ENCODE assay signal across 11 mouse cellular contexts in the genomic region with DNA sequence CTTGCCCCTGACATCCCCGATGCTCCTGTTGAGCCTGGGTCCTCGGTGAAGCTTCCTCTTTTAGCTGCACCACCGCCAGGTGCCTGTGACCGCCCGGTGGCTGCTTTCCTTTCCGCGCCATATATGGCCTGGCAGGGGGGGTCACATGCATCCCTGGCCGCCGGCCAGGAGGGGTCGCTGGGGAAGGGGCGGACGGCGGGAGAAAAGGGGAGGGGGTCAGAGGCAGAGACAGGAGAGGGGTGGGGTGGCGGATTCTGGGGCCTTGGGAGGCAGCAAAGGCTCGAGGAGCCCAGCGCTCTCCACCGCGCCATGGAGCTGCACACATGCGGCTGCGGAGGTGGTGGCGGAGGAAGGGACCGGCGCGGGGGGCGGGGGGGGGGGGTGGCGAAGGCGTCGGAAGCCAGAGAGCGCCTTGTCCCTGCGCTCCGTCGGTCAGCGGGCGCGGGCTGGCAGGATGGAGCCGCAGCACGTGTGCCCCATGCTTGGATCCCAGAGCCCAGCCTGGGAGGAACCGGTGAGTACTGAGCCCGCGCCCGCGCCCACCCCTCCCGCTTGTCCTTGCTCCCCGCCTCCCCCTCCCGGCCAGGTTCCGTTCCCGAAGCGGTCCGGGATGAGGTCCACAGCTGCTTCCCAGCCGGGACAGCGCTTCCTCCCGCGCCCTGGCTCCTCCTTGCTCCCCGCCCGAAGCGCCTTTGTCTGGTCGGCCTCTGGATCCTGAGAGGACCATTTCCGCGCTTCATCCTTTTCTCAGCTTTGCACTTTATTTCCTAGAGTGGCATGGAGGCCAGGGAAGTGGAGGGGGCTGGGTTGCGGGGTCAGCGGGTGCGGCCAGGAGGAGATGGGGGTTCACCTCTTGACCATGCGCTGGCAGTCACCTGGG. TPM values are rescaled to one million over a fixed set of nuclear protein-coding genes. Genes with fewer than 3 reads are reported as not detected.
DNase-seq lines count a peak whose midpoint lies in the region; ATAC-seq and TF ChIP-seq lines count a peak whose summit lies in the region.
"Not testable (repeated sequence)": the region's sequence is repeated elsewhere in the genome, so short reads cannot be mapped to it uniquely, and the experiment has no call there.
"Had no signal": no experiment of that assay in that cellular context is flagged by ENCODE, and none has a peak within 500 bp of the region (broad histone marks: within the 10 kb centered on the region; RNA-seq: fewer than 3 reads in every experiment).

A gene (plus strand): TSS at position 430 of the 880 bp plus-strand sequence.

- H3K27me3 ChIP-seq in forebrain, embryonic 10.5 days (ENCODE audit: poor library complexity, severe bottlenecking); hindbrain, embryonic 12.5 days; liver, embryonic 13.5 days; midbrain, postnatal 0 days (ENCODE audit: insufficient read depth, low read length); stomach, embryonic 15.5 days (replicated peaks): not testable (repeated sequence)

- H3K4me1 ChIP-seq in forebrain, embryonic 10.5 days; hindbrain, embryonic 12.5 days; liver, embryonic 13.5 days (replicated peaks); midbrain, postnatal 0 days (ENCODE audit: insufficient read depth, low read length); stomach, embryonic 15.5 days: not testable (repeated sequence)

- ATAC-seq in hindbrain, embryonic 12.5 days (ENCODE audit: low FRiP score); liver, embryonic 13.5 days (ENCODE audit: low read depth); midbrain, postnatal 0 days (ENCODE audit: low FRiP score); stomach, embryonic 15.5 days (ENCODE audit: insufficient read depth, low FRiP score, low read depth): not testable (repeated sequence)

- H3K9me3 ChIP-seq in forebrain, embryonic 10.5 days; hindbrain, embryonic 12.5 days (replicated peaks); liver, embryonic 13.5 days (replicated peaks); midbrain, postnatal 0 days (ENCODE audit: low read length); stomach, embryonic 15.5 days: not testable (repeated sequence)

- 3% methylated on average over 28 of the region's 63 CpGs for WGBS in forebrain, embryonic 10.5 days
- 5% methylated on average over 31 of the region's 63 CpGs for WGBS in hindbrain, embryonic 12.5 days
- 6% methylated on average over 34 of the region's 63 CpGs for WGBS in liver, embryonic 13.5 days (ENCODE audit: insufficient replicate concordance)
- 4% methylated on average over 20 of the region's 63 CpGs for WGBS in midbrain, postnatal 0 days
- WGBS in stomach, embryonic 15.5 days, result under 1% methylated on average over 21 of the region's 63 CpGs

- peak within 1 kb of the TSS; percentile 67 for H3K9ac ChIP-seq in hindbrain, embryonic 12.5 days
- not testable (repeated sequence) for H3K9ac ChIP-seq in liver, embryonic 13.5 days; stomach, embryonic 15.5 days
- peak within 1 kb of the TSS; percentile 50 for H3K9ac ChIP-seq in midbrain, postnatal 0 days (replicated peaks; ENCODE audit: low read length, poor library complexity, severe bottlenecking)

- not testable (repeated sequence) for TF ChIP-seq CTCF in brain, embryonic 14.5 days (IDR thresholded peaks at IDR 0.05; ENCODE audit: borderline replicate concordance, extremely low read depth, insufficient read depth, insufficient read length)
- TF ChIP-seq CTCF in midbrain, postnatal 0 days (IDR thresholded peaks at IDR 0.05), result peak; percentile 57

- peak within 1 kb of the TSS; percentile 86 for H3K27ac ChIP-seq in forebrain, embryonic 10.5 days
- not testable (repeated sequence) for H3K27ac ChIP-seq in hindbrain, embryonic 12.5 days; liver, embryonic 13.5 days; stomach, embryonic 15.5 days
- H3K27ac ChIP-seq in midbrain, postnatal 0 days (ENCODE audit: low read depth, low read length), result peak within 1 kb of the TSS; percentile 55; the same call in 1 of the 2 replicates

- H3K36me3 ChIP-seq in forebrain, embryonic 10.5 days (replicated peaks); hindbrain, embryonic 12.5 days; liver, embryonic 13.5 days; midbrain, postnatal 0 days (ENCODE audit: insufficient read depth, low read length); stomach, embryonic 15.5 days: not testable (repeated sequence)

- peak within 1 kb of the TSS; percentile 62 for H3K4me2 ChIP-seq in hindbrain, embryonic 12.5 days (replicated peaks)
- H3K4me2 ChIP-seq in liver, embryonic 13.5 days, result peak within 1 kb of the TSS; percentile 35; the same call in 1 of the 2 replicates
- H3K4me2 ChIP-seq in midbrain, postnatal 0 days (ENCODE audit: low read depth, low read length, poor library complexity, severe bottlenecking), result peak within 1 kb of the TSS; percentile 36; the same call in 1 of the 2 replicates
- H3K4me2 ChIP-seq in stomach, embryonic 15.5 days, result peak within 1 kb of the TSS; percentile 65

- peak within 1 kb of the TSS; percentile 54 for H3K4me3 ChIP-seq in forebrain, embryonic 10.5 days
- peak within 1 kb of the TSS; percentile 48 for H3K4me3 ChIP-seq in hindbrain, embryonic 12.5 days
- not testable (repeated sequence) for H3K4me3 ChIP-seq in liver, embryonic 13.5 days (replicated peaks)
- H3K4me3 ChIP-seq in midbrain, postnatal 0 days (ENCODE audit: low read depth, low read length), result peak within 1 kb of the TSS; percentile 42
- H3K4me3 ChIP-seq in stomach, embryonic 15.5 days (replicated peaks), result peak within 1 kb of the TSS; percentile 40

- TF ChIP-seq POLR2A in brain, embryonic 14.5 days (IDR thresholded peaks at IDR 0.05; ENCODE audit: borderline replicate concordance, extremely low read depth, insufficient read depth, insufficient read length, poor library complexity, severe bottlenecking), result not testable (repeated sequence)

- peak; percentile 48 for DNase-seq in brain, embryonic 14.5 days (ENCODE audit: low read depth)
- DNase-seq in forebrain, embryonic 10.5 days (ENCODE audit: extremely low spot score, low spot score), result peak; percentile 25
- peak; percentile 13 for DNase-seq in heart, adult 8-10 months (ENCODE audit: low spot score)
- DNase-seq in kidney, postnatal 10 days, result peak; percentile 4
- not testable (repeated sequence) for DNase-seq in liver, embryonic 13.5 days
- DNase-seq in midbrain, postnatal 0 days (ENCODE audit: low spot score), result peak; percentile 30

RNA-seq across cellular contexts. Expression of the gene that starts here (rescaled TPM):
- 15.0 and 16.6 TPM in 2 replicates for polyA plus RNA-seq in brain, embryonic 14.5 days (2012; rRNA removed)
- 1.7 and 2.5 TPM in 2 replicates for polyA plus RNA-seq in forebrain, embryonic 10.5 days (2016; fragmentation: Nextera tagmentation; extraction: Ambion mirVana)
- total RNA-seq in heart, adult 8-10 months (2022), result not detected
- 1.9 and 3.8 TPM in 2 replicates for polyA plus RNA-seq in hindbrain, embryonic 12.5 days (2016; fragmentation: Nextera tagmentation; extraction: Ambion mirVana)
- polyA plus RNA-seq in liver, embryonic 13.5 days (2015; fragmentation: Nextera tagmentation; extraction: Ambion mirVana), result not detected in 2 replicates
- total RNA-seq in midbrain, postnatal 0 days (2014; rRNA removed), result 17.1 and 20.9 TPM in 2 replicates
- 11.3 and 13.6 TPM in 2 replicates for polyA plus RNA-seq in midbrain, postnatal 0 days (2015; fragmentation: Nextera tagmentation; extraction: Ambion mirVana)
- 0.97 and 1.2 TPM in 2 replicates for polyA plus RNA-seq in stomach, embryonic 15.5 days (2015; fragmentation: Nextera tagmentation; extraction: Ambion mirVana)
- total RNA-seq: CH12.LX; granulocyte monocyte progenitor cell, adult 5-6 weeks had no signal
- polyA plus RNA-seq: spleen, adult 2 months had no signal

Comparison
In these comparisons a context has a peak if more than half of its experiments do, and no peak if none do; other contexts are left out.
1. RNA of the gene that starts here (total RNA-seq): 17.1 to 20.9 TPM in midbrain, postnatal 0 days; not detected in heart, adult 8-10 months; every median in the first group is over 10 times any median in the second.
2. Peak in DNase-seq in heart, adult 8-10 months; RNA of the gene not detected or under 1 TPM.
3. Peak in every context shown above with its lines, with median percentiles within 50 percentile points of each other: H3K4me2 ChIP-seq.